Mouse (Mus musculus) right cerebral cortex, adult 18-20 months (tissue): ENCODE measurements around the gene Opcml.

ENCODE experiments used
- DNase-seq: peaks from one replicate; pipeline ENCODE4 v3.0.0; 2022; ENCODE audit warnings: mixed read lengths

The Opcml gene

GRCm38 (mm10) chr9:27871624-27872023 is 81.0 kb downstream of the Opcml start:
- peak; percentile 23 for DNase-seq

GRCm38 (mm10) chr9:27889636-27890035 is 99.1 kb downstream of the Opcml start:
- DNase-seq: no peak

- no peak for DNase-seq
Measured at GRCm38 (mm10) chr9:27917250-27917649, 126.7 kb downstream of the Opcml start.

- no peak for DNase-seq
Measured at GRCm38 (mm10) chr9:27923495-27923894, 132.9 kb downstream of the Opcml start.

GRCm38 (mm10) chr9:27923945-27924825 is 133.6 kb downstream of the Opcml start:
- DNase-seq: peak; percentile 60

GRCm38 (mm10) chr9:27925650-27926049 is 135.1 kb downstream of the Opcml start:
- DNase-seq: no peak

- DNase-seq: no peak
Measured at GRCm38 (mm10) chr9:27937253-27937652, 146.7 kb downstream of the Opcml start.

GRCm38 (mm10) chr9:27937660-27938059 is 147.1 kb downstream of the Opcml start:
- DNase-seq: no peak

- DNase-seq: no peak
Measured at GRCm38 (mm10) chr9:27945323-27946010, 154.9 kb downstream of the Opcml start.

- no peak for DNase-seq
Measured at GRCm38 (mm10) chr9:27951110-27951509, 160.5 kb downstream of the Opcml start.

GRCm38 (mm10) chr9:27961682-27962081 is 171.1 kb downstream of the Opcml start:
- DNase-seq: no peak

- peak; percentile 51 for DNase-seq
Measured at GRCm38 (mm10) chr9:27963385-27963784, 172.8 kb downstream of the Opcml start.

GRCm38 (mm10) chr9:27964902-27965550 is 174.5 kb downstream of the Opcml start:
- no peak for DNase-seq

- no peak for DNase-seq
Measured at GRCm38 (mm10) chr9:27968266-27968665, 177.7 kb downstream of the Opcml start.

- DNase-seq: no peak
Measured at GRCm38 (mm10) chr9:27972293-27972692, 181.7 kb downstream of the Opcml start.

GRCm38 (mm10) chr9:27982576-27982975 is 192.0 kb downstream of the Opcml start:
- DNase-seq: no peak

GRCm38 (mm10) chr9:27986604-27987588 is 196.3 kb downstream of the Opcml start:
- peak; percentile 25 for DNase-seq

- DNase-seq: no peak
Measured at GRCm38 (mm10) chr9:27991611-27992010, 201.0 kb downstream of the Opcml start.

- no peak for DNase-seq
Measured at GRCm38 (mm10) chr9:27996536-27996935, 206.0 kb downstream of the Opcml start.

- DNase-seq: no peak
Measured at GRCm38 (mm10) chr9:27998767-27999166, 208.2 kb downstream of the Opcml start.

GRCm38 (mm10) chr9:28003131-28003530 is 212.6 kb downstream of the Opcml start:
- no peak for DNase-seq

GRCm38 (mm10) chr9:28011483-28011882 is 220.9 kb downstream of the Opcml start:
- DNase-seq: no peak
